Mouse (Mus musculus): ENCODE results near the gene Psmd13. TPM values are rescaled to one million over a fixed set of nuclear protein-coding genes. Genes with fewer than 3 reads are reported as not detected.

Gene Psmd13
- polyA plus RNA-seq, 1 experiment from 2014 or later: 187 TPM

DNA sequence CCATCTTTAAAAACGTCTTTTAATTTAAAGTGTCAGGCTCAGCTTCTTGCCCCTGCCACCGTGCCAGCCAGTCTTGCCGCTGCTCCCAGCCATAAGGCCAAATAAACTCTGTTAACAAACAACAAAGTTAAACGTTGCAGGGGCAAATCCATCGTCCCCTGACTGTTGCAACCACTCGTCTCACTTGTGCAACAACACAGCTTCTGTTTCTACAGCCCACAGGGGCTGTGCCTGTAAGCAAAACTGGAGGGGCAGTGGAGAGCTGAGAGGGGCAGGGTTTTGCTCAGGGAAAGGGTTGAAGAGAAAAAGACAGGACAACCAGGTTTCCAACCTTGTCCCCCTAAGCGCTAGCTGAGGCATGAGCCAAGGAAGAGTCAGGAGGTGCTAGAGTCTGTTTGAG, 26.4 kb downstream of the Psmd13 start:
- H3K9ac ChIP-seq: no peak overlapping the region
- no peaks in the 10 kb centered on the region for H3K36me3 ChIP-seq
- H3K4me1 ChIP-seq (replicated peaks): no peaks in the 10 kb centered on the region
- WGBS: 47% methylated on average over 7 of the region's 7 CpGs
- ATAC-seq (ENCODE audit: insufficient number of reproducible peaks, low FRiP score): no peak
- no peaks in the 10 kb centered on the region for H3K9me3 ChIP-seq (replicated peaks)
- no peak overlapping the region for H3K27ac ChIP-seq (ENCODE audit: poor library complexity, severe bottlenecking)
- H3K4me3 ChIP-seq: no peak overlapping the region
- H3K4me2 ChIP-seq: no peak overlapping the region
- H3K27me3 ChIP-seq (replicated peaks): 0 out of 2 replicates have a peak, but pooled peaks cover 16% of the 10 kb centered on the region

- WGBS: 2% methylated on average over 19 of the region's 19 CpGs
These were observed 26.9 kb downstream of the Psmd13 start for GRCm38 (mm10) chr7:140908634-140909107.

DNA sequence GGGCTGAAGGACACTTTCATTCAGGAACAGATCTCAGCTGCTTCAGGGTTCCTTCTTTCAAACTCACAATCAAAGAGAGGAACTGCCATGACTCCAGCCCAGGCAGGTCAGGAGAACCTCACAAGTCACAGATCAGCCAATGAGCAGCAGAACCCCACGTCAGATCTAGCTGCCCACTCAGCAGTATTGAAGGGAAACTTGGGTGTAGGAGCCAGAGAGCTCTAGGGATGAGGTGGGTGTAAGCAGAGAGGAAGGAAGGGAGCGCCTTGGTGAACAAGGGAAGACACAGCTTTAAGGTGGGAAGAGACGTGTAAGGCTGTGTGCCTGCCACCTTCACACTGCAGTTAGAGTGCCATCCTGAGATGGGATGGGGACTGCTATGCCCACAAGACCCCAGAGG, 30.5 kb downstream of the Psmd13 start:
- Histone ChIP-seq H3K27ac (ENCODE audit: poor library complexity, severe bottlenecking) (no peak overlapping the region), H3K9me3 (replicated peaks) (no peaks in the 10 kb centered on the region), H3K9ac (no peak overlapping the region), H3K4me1 (replicated peaks) (no peaks in the 10 kb centered on the region), H3K4me3 (no peak overlapping the region), H3K36me3 (no peaks in the 10 kb centered on the region), H3K4me2 (no peak overlapping the region), H3K27me3 (replicated peaks) (peaks cover 20% of the 10 kb centered on the region)
- WGBS: 62% methylated on average over 3 of the region's 3 CpGs
- no peak for ATAC-seq (ENCODE audit: insufficient number of reproducible peaks, low FRiP score)

More at GRCm38 (mm10) chr7:140908634-140909107, 26.9 kb downstream of the Psmd13 start:
- Histone ChIP-seq H3K4me3 (peak overlapping the region; percentile 48), H3K9ac (peak overlapping the region; percentile 67), H3K4me1 (replicated peaks) (no peaks in the 10 kb centered on the region), H3K27ac (ENCODE audit: poor library complexity, severe bottlenecking) (no peak overlapping the region), H3K27me3 (replicated peaks) (0 out of 2 replicates have a peak, but pooled peaks cover 16% of the 10 kb centered on the region), H3K36me3 (no peaks in the 10 kb centered on the region), H3K4me2 (peak overlapping the region; percentile 82), H3K9me3 (replicated peaks) (no peaks in the 10 kb centered on the region)
- peak; percentile 74 for ATAC-seq (ENCODE audit: insufficient number of reproducible peaks, low FRiP score)

- WGBS: 77% methylated on average over 5 of the region's 5 CpGs
- H3K36me3 ChIP-seq: no peaks in the 10 kb centered on the region
- ATAC-seq (ENCODE audit: insufficient number of reproducible peaks, low FRiP score): no peak
- no peak overlapping the region for H3K4me3 ChIP-seq
- H3K9ac ChIP-seq: no peak overlapping the region
- no peak overlapping the region for H3K4me2 ChIP-seq
- H3K4me1 ChIP-seq (replicated peaks): no peaks in the 10 kb centered on the region
- no peak overlapping the region for H3K27ac ChIP-seq (ENCODE audit: poor library complexity, severe bottlenecking)
- peaks cover 25% of the 10 kb centered on the region for H3K27me3 ChIP-seq (replicated peaks)
- H3K9me3 ChIP-seq (replicated peaks): no peaks in the 10 kb centered on the region
These were observed 31.2 kb downstream of the Psmd13 start for GRCm38 (mm10) chr7:140912846-140913482.

GRCm38 (mm10) chr7:140914031-140914690, 32.4 kb downstream of the Psmd13 start:
- WGBS: 80% methylated on average over 8 of the region's 8 CpGs
- Histone ChIP-seq H3K4me1 (replicated peaks) (no peaks in the 10 kb centered on the region), H3K36me3 (no peaks in the 10 kb centered on the region), H3K9ac (no peak overlapping the region), H3K27me3 (replicated peaks) (peaks cover 34% of the 10 kb centered on the region), H3K4me2 (no peak overlapping the region), H3K4me3 (no peak overlapping the region), H3K27ac (ENCODE audit: poor library complexity, severe bottlenecking) (no peak overlapping the region), H3K9me3 (replicated peaks) (no peaks in the 10 kb centered on the region)
- no peak for ATAC-seq (ENCODE audit: insufficient number of reproducible peaks, low FRiP score)

DNA sequence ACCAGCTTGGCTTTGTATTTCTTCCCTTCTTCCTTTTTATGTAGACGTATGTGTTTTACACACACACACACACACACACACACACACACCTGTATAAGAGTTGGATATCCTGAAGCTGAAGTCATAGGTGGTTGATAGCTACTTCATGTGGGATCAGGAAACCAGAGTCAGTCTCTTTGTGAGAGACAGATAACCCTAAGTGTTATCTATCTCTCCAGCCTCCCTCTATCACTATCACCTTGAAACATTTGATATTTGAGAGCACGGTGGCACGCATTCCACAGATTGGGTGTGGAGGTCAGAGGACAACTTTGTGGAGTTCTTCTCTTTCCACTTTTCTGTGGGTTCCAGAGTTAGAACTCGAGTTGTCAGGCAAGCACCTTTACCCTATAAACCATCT, 38.1 kb downstream of the Psmd13 start:
- no peak overlapping the region for H3K27ac ChIP-seq (ENCODE audit: poor library complexity, severe bottlenecking)
- H3K27me3 ChIP-seq (replicated peaks): peaks cover 80% of the 10 kb centered on the region
- no peaks in the 10 kb centered on the region for H3K36me3 ChIP-seq
- no peaks in the 10 kb centered on the region for H3K9me3 ChIP-seq (replicated peaks)
- no peak overlapping the region for H3K4me3 ChIP-seq
- WGBS: 38% methylated on average over 4 of the region's 4 CpGs
- no peak overlapping the region for H3K4me2 ChIP-seq
- peaks cover 11% of the 10 kb centered on the region for H3K4me1 ChIP-seq (replicated peaks)
- ATAC-seq (ENCODE audit: insufficient number of reproducible peaks, low FRiP score): no peak
- no peak overlapping the region for H3K9ac ChIP-seq

DNA sequence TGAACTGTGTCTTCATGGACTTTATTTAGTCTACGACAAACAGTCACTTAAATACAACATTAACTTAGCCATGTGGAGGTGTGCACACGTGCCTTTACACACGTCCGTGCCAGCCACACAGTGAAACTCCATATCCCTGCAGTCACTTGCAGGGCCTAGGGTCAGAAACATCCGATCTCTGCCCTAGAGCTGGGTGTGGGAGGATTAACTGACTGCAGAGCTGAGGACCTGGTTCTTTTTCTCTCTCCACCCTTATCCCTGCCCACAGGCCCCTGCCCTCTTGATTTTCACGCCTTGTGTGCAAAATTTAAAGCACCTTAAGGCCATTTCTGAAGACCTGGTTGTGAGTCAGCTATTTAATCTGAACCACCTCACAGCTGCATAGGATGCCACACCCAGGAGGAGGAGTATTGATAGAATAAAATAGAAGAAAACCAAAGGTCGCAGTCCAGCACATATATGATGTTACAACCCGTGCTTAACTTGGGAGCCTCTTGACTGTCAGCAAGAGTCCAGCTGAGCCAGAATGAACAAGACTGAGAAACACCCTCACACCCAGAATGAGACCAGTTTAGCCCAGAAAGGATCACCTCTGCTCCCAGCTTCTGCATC, 38.8 kb downstream of the Psmd13 start, which contains the start of gene Nlrp6:
Nlrp6 (plus strand) TSS at position 485 of the 612 bp plus-strand sequence.
- peaks cover 11% of the 10 kb centered on the region for H3K4me1 ChIP-seq (replicated peaks)
- 71% methylated on average over 8 of the region's 8 CpGs for WGBS
- H3K9me3 ChIP-seq (replicated peaks): no peaks in the 10 kb centered on the region
- no peaks in the 10 kb centered on the region for H3K36me3 ChIP-seq
- H3K4me2 ChIP-seq: no peak within 1 kb of the TSS
- H3K9ac ChIP-seq: no peak within 1 kb of the TSS
- no peak within 1 kb of the TSS for H3K4me3 ChIP-seq
- no peak within 1 kb of the TSS for H3K27ac ChIP-seq (ENCODE audit: poor library complexity, severe bottlenecking)
- peaks cover 85% of the 10 kb centered on the region for H3K27me3 ChIP-seq (replicated peaks)
- ATAC-seq (ENCODE audit: insufficient number of reproducible peaks, low FRiP score): no peak

DNA sequence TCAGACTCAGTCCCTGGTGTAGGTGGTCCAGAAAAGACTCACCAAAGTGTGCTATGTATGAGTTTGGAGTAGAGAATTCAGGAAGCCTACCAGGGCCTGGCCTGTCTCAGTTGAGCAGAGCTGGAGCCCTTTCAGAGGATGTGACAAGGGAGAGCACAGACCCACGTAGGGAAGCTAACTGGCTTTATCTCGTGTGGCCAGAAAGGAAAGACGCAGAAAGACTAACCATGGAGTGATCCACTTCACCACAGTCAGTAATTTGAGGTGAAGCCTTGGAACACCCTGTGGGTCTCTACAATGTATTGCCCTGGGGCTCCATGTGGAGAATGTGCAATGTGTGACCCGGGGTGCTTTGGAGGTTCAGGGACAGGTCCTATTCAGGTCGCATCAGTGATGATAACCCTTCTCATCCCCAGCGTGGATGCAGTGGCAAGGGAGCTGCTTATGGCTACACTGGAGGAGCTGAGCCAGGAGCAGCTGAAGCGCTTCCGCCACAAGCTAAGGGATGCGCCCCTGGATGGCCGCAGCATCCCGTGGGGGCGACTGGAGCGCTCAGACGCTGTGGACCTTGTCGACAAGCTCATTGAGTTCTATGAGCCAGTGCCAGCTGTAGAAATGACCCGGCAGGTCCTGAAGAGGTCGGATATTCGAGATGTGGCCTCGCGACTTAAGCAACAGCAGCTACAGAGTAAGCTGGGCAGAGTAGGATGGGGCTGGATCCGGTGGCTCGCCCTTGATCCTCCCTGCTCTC, 39.6 kb downstream of the Psmd13 start:
- Histone ChIP-seq H3K4me3 (no peak overlapping the region), H3K27me3 (replicated peaks) (peaks cover 87% of the 10 kb centered on the region), H3K27ac (ENCODE audit: poor library complexity, severe bottlenecking) (no peak overlapping the region), H3K9me3 (replicated peaks) (no peaks in the 10 kb centered on the region), H3K4me2 (no peak overlapping the region), H3K9ac (no peak overlapping the region), H3K4me1 (replicated peaks) (peaks cover 11% of the 10 kb centered on the region), H3K36me3 (no peaks in the 10 kb centered on the region)
- ATAC-seq (ENCODE audit: insufficient number of reproducible peaks, low FRiP score): no peak
- 22% methylated on average over 22 of the region's 22 CpGs for WGBS

- 3% methylated on average over 49 of the region's 49 CpGs for WGBS
- peak overlapping the region; percentile 11; the same call in 1 of the 2 replicates for H3K9ac ChIP-seq
These were observed 40.8 kb downstream of the Psmd13 start for GRCm38 (mm10) chr7:140922398-140923069.

DNA sequence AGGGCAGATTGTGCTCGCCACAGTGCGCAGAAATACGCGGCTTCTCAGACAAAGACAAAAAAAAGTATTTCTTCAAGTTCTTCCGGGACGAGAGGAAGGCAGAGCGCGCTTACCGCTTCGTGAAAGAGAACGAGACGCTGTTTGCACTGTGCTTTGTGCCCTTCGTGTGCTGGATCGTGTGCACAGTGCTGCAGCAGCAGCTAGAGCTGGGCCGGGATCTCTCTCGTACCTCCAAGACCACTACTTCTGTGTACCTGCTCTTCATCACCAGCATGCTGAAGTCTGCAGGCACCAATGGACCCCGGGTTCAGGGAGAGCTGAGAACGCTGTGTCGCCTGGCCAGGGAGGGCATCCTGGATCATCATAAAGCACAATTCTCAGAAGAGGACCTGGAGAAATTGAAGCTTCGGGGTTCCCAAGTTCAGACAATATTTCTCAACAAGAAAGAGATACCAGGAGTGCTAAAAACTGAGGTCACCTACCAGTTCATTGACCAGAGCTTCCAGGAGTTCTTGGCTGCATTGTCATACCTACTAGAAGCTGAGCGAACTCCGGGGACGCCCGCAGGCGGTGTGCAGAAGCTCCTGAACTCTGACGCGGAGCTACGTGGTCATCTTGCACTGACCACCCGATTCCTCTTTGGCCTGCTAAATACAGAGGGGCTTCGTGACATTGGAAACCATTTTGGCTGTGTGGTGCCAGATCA, 41.5 kb downstream of the Psmd13 start:
- WGBS: 24% methylated on average over 30 of the region's 30 CpGs
- Histone ChIP-seq H3K36me3 (no peaks in the 10 kb centered on the region), H3K9ac (no peak overlapping the region), H3K4me3 (peak overlapping the region; percentile 39), H3K9me3 (replicated peaks) (no peaks in the 10 kb centered on the region), H3K4me1 (replicated peaks) (peaks cover 11% of the 10 kb centered on the region), H3K27ac (ENCODE audit: poor library complexity, severe bottlenecking) (no peak overlapping the region), H3K27me3 (replicated peaks) (peaks cover 84% of the 10 kb centered on the region), H3K4me2 (peak overlapping the region; percentile 66)
- ATAC-seq (ENCODE audit: insufficient number of reproducible peaks, low FRiP score): no peak

More at GRCm38 (mm10) chr7:140922398-140923069, 40.8 kb downstream of the Psmd13 start:
- peaks cover 89% of the 10 kb centered on the region for H3K27me3 ChIP-seq (replicated peaks)
- peaks cover 11% of the 10 kb centered on the region for H3K4me1 ChIP-seq (replicated peaks)
- no peaks in the 10 kb centered on the region for H3K36me3 ChIP-seq
- no peaks in the 10 kb centered on the region for H3K9me3 ChIP-seq (replicated peaks)
- H3K4me2 ChIP-seq: peak overlapping the region; percentile 66
- no peak for ATAC-seq (ENCODE audit: insufficient number of reproducible peaks, low FRiP score)
- no peak overlapping the region for H3K27ac ChIP-seq (ENCODE audit: poor library complexity, severe bottlenecking)
- peak overlapping the region; percentile 39 for H3K4me3 ChIP-seq

Measured in heart, embryonic 12.5 days (tissue).